Mouse (Mus musculus) B cell, adult 2 months (primary cell): ENCODE measurements at regions not wholly inside any gene's neighbourhood (a gene's known extent, or its start where the extent isn't known, plus 50 kb on each side); places are given as distances from the start of the nearest gene placed in this dataset.

Experiments
- DNase-seq, 2 experiments: peaks; one replicate each; pipeline ENCODE4 v3.0.0; 2022

DNA sequence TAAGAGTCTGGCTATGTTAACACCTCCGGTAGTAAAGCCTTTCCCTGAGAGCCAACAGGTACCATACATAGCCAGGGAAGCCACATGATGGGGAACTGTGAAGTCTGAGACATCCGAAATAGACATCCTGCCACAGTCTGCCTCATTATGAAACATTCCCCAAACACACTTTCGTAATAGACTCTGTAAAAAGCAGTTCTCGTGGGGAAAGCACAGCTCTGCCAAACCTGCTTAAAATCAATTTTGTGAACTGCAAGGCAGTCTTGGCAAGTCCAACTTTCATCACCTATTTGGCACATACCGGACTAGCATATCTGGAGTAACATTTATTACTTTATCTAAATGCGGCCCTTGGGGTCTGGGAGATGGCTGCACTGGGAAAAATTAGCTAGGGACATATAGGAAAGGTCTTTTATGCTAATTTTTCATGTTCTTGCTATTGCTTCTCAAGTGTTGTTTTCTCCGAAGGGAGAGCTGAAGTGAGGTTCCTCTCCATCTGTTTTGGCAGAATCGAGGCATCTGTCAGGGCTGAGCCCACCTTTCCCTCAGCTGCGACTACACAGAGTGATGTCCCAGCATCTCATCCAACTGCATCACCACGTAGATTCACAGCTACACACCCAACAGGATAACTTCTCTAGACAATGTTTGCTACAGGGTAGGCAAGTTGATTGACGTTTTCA is 86.8 kb upstream of the Phactr1 start:
- DNase-seq = no peak

DNA sequence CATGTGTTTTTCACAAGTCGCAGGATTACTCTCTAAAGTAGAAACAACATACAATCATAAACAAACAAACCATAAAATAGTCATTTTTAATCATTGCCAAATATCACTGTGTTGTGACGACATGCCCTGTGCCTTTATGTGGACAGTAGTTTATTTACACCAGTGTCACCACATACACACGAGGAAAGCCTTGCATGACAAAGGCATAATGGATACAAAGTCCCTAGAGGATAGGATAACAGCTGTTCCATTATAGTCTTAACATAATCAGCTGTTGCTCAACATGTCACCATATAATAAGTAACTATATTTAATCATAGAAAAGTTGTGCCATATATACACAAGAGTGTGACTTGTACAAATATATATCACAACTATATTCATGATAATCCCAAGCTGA is 85.2 kb upstream of the Phactr1 start:
- DNase-seq = no peak

DNA sequence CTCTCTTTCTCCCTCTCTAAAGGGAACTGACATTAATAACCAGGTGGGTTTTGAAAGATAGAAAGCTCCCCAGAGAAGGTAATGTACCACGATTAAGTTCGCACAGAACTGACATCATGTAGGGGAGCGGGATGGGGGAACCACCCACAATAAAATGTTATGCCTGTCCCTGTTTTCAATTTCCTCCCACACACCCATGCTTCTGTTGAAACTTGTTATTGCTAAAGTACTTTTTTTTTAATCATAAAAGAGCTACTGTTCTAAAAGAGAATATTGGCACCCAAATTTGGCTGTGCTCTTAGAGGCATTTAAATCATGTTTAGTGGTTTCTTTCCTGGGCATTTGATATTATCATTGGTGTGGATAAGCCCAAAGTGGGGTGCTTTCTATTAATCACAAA is 82.6 kb upstream of the Phactr1 start:
- DNase-seq = no peak

DNA sequence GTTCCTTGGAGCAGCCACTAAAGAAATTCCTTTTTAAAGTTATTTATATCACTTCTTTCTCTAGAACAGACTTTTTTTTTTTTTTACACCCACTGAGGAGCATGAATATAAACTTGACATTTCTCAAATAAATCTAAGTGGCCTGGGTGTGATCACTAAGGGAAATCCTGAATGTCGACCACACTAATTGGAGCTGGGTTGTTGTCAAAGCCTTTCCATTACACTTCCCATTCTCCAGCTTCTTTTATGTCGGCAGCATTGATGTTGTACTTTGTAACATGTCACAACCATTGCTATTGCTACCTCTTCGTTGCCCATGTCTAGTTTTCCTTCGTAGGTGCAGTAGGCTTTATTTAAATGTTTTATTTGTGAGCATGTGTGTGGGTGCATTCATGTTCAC is 77.1 kb upstream of the Phactr1 start:
- no peak for DNase-seq

DNA sequence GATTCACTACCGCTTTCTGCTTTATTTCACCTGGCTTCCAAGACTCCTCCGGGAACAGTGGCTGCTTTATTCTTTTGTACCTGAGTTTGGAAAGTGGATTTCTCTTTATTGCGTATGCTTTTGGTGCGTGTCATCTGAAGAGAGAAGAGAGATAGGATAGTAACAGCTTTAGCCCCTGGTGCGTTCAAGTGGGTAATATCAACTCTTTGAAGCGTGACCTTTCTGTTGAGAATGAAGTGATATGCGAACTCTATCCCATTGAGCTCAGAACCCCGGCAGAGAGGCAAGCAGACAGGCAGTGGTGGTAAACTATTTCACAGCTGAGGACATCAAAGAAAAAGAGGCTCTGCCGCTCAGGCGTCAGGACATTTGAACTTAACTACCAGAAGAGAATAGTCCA is 72.7 kb upstream of the Phactr1 start:
- DNase-seq = no peak

DNA sequence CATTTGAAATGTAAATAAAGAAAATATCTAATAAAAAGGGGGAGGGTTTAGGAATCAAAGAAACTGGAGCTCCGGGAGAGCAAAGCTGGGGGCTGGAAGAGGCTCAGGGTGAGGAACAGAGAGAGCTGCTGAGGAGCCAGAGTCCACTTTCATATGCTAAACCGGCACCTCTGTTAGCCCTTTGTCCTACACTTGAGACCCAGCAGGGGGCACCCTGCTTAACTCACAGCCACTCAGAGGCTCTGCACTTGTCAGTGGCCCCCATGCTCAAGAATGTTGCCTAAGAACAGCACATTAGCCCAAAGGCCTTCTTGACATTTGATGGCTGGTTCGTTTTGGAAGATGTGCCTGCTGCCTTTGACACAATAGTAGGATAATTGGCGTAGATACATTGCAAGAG is 71.5 kb upstream of the Phactr1 start:
- DNase-seq = no peak

DNA sequence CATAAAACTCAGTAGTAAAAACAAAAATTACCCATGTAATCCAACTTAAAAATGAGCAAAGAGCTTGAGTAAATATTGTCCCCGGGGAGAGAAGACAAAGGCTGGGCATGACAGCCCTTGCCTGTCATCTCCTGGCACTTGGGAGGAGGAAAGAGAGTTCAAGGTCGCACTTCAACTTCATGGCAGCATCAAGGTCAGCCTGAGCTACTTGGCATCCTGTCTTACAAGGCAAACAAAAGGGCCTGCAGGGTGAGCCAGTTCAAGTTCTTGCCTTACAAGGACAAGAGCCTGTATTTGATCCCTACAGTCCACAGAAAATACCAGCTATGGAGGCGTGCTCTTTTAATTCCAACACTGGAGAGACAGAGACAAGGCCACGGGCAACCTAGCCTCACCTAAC is 67.1 kb upstream of the Phactr1 start:
- DNase-seq = no peak

DNA sequence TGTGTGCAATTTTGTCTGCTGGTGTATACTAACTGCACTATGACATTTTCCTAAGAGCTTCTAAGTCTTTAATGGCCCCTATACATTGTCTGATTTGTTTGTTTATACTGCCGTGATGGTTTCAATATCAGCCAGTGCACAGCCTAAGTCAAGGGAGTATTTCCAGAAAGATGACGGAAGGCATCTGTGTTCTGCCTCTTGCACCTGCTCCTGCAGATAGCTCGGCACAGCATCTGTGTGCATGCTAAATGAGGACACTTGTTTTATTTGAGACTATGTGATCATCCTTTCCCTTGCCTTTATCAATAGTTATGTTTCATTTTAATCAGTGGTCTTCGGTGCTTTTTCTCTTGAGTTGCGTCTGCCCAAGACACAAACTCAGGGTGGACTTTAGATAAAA is 64.6 kb upstream of the Phactr1 start:
- no peak for DNase-seq

DNA sequence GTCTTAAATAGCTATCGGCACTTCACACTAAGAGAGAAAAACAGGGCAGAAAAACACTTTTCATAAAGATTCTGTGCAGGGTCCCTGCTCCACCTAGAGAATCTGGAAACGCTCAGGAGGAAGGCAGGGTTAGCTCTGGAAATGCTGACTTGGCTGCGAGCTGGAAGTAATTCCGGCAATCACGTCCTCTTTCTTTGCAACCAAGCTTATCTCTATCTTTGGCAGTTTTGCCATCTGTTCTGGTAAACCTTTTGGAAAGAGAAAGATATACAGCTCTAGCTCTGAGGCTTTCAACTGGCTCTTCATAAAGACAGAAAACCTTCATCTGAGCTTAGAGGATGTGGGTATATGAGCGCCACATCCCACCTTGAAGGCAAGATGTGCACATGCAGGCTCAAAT is 63.2 kb upstream of the Phactr1 start:
- no peak for DNase-seq

DNA sequence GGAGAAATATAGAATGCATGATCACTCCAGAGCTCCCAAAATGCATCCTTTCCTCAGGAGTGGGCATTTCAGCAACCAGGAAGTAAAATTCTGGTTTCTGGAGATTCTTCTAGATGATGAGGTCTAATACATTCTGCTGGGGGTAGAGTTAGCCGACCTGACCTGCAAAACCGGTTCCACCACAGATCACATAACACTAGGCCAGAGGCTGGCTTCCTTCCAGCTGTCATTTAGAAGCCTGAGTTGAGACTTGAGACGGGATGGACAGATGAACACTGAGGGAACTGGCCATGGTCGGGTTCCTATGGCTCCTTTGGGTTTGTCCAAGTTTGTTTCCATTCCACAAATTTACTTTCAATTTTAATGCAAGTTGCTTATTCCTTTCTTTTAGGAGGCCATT is 62.6 kb upstream of the Phactr1 start:
- DNase-seq = no peak

DNA sequence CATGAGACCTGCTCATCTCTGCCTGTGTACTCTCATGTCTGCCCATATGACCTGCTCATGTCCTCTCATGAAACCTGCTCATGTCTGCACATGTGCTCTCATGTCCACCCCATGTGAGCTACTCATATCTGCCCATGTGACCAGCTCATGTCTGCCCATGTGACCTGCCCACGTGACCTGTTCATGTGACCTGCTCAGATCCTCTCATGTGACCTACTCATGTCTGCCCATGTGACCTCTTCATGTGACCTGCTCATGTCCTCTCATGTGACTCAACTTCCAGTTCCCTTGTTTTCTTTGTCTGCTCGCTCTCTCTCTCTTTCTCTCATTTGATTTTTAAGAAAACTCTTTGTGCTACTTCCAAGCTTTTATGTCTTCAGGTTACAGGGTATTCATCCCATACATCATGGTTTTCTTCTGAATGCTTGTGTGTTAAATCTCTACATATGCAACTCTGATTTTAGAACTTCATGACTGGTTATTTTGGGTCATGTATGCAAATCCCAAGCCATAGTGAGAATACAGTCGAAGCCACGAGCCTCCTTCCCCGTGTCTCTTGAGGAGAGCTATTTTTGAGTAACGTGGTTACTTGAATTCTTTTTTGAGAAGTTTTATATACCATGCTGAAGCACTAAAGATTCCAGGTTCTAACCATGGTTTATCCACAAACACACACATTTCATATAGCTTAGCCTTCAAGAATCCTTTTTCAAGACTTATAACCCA is 60.7 kb upstream of the Phactr1 start:
- no peak for DNase-seq

DNA sequence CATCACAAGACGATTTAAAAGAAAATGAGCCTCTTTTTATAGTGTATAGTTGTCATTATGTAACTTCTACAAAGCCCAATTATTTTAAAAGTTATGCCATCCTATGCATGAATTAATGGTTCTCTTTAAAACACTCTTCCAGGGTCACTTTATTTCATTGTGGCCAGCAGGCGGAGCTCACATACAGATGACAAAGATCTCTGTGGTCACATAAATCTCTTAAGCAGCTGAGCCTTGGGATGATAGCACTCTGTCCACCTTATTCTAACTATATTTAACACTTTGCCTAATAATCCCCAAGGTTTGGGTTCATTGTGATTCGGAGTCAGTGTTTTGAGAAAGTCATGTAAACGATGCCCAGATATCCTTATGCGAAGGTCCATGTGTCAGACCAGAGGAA is 56.9 kb upstream of the Phactr1 start:
- no peak for DNase-seq
